32 mouse cellular contexts compared by ENCODE assay signal in genomic region chr16:56669520-56669919, GRCm38 (mm10).
"Had no signal": no experiment of that assay in that cellular context is flagged by ENCODE, and none has a peak within 500 bp of the region (broad histone marks: within the 10 kb centered on the region; RNA-seq: fewer than 3 reads in every experiment).

No protein-coding gene starts in this region.

- ATAC-seq: hindbrain, embryonic 16.5 days; hindbrain, postnatal 0 days; inflammation-experienced regulatory T-cells, adult 6 months; intestine, embryonic 15.5 days; intestine, embryonic 16.5 days; intestine, postnatal 0 days had no signal

- H3K27ac ChIP-seq: heart, adult 2 months; heart, embryonic 10.5 days; heart, embryonic 13.5 days; heart, embryonic 15.5 days; hindbrain, embryonic 10.5 days; hindbrain, embryonic 12.5 days; hindbrain, embryonic 13.5 days; hindbrain, embryonic 14.5 days; hindbrain, embryonic 15.5 days; hindbrain, postnatal 0 days; intestine, embryonic 15.5 days; layer of hippocampus, adult 2 months; left cerebral cortex, adult 2 months had no signal

- H3K36me3 ChIP-seq: heart, embryonic 10.5 days; heart, embryonic 12.5 days; heart, embryonic 13.5 days; heart, embryonic 15.5 days; hindbrain, embryonic 10.5 days; hindbrain, embryonic 12.5 days; hindbrain, embryonic 13.5 days; hindbrain, embryonic 15.5 days; intestine, embryonic 15.5 days had no signal

- H3K4me1 ChIP-seq: heart, embryonic 10.5 days; heart, embryonic 12.5 days; heart, embryonic 13.5 days; heart, embryonic 15.5 days; hindbrain, embryonic 10.5 days; hindbrain, embryonic 12.5 days; hindbrain, embryonic 13.5 days; hindbrain, embryonic 15.5 days; intestine, embryonic 15.5 days had no signal

- H3K27me3 ChIP-seq: heart, embryonic 12.5 days; heart, embryonic 13.5 days; heart, embryonic 15.5 days; hindbrain, embryonic 12.5 days; hindbrain, embryonic 13.5 days; hindbrain, embryonic 15.5 days; intestine, embryonic 15.5 days had no signal

- H3K9ac ChIP-seq: heart, embryonic 12.5 days; heart, embryonic 13.5 days; heart, embryonic 15.5 days; hindbrain, embryonic 12.5 days; hindbrain, embryonic 13.5 days; hindbrain, embryonic 14.5 days; hindbrain, embryonic 15.5 days; intestine, embryonic 15.5 days had no signal

- H3K4me2 ChIP-seq: heart, embryonic 11.5 days; heart, embryonic 12.5 days; heart, embryonic 13.5 days; heart, embryonic 15.5 days; hindbrain, embryonic 12.5 days; hindbrain, embryonic 13.5 days; hindbrain, embryonic 14.5 days; hindbrain, embryonic 15.5 days; intestine, embryonic 15.5 days had no signal

- DNase-seq: heart, adult 18-20 months; heart, adult 2 months; heart, postnatal 10 days; heart, postnatal 14 days; heart, postnatal 36 days; heart, postnatal 4 days; kidney, adult 11 months; kidney, adult 8-10 months; kidney, adult 9 months; kidney, postnatal 10 days; kidney, postnatal 36 days; kidney, postnatal 4 days; layer of hippocampus, adult 9-11 months; layer of hippocampus, postnatal 36 days had no signal

- H3K9me3 ChIP-seq: heart, embryonic 10.5 days; heart, embryonic 12.5 days; heart, embryonic 13.5 days; heart, embryonic 15.5 days; hindbrain, embryonic 10.5 days; hindbrain, embryonic 12.5 days; hindbrain, embryonic 13.5 days; hindbrain, embryonic 15.5 days; intestine, embryonic 15.5 days had no signal

- H3K4me3 ChIP-seq: heart, adult 2 months; heart, embryonic 10.5 days; heart, embryonic 12.5 days; heart, embryonic 13.5 days; heart, embryonic 15.5 days; hindbrain, embryonic 10.5 days; hindbrain, embryonic 12.5 days; hindbrain, embryonic 13.5 days; hindbrain, embryonic 15.5 days; intestine, embryonic 15.5 days; layer of hippocampus, adult 2 months; left cerebral cortex, adult 2 months had no signal
